Mouse (Mus musculus) heart, postnatal 0 days (tissue): Measurements from ENCODE around the gene Scn11a. TPM values are rescaled to one million over a fixed set of nuclear protein-coding genes. Genes with fewer than 3 reads are reported as not detected.

Source experiments
- ATAC-seq: fragments of 200-750 bp; cut with Nextera tagmentation; 2 replicates; pipeline ENCODE4 v1.8.0; 2017; ENCODE audit warnings: low read depth, moderate number of reproducible peaks, moderate library complexity; ENCODE audit not compliant: insufficient read depth
- DNase-seq: peaks from one replicate; pipeline ENCODE4 v3.0.0-alpha.2; 2016; ENCODE audit warnings: low spot score
- H3K27ac ChIP-seq: fragments of 300-500 bp; sonication (generic); 2 replicates; pipeline ENCODE4 v1.5.1; 2014; ENCODE audit warnings: low read depth, mild to moderate bottlenecking
- H3K27me3 ChIP-seq: fragments of 300-500 bp; sonication (generic); 2 replicates; pipeline ENCODE4 v1.6.1; 2014; ENCODE audit warnings: low read length, mixed read lengths; ENCODE audit not compliant: control insufficient read depth, insufficient read depth
- H3K36me3 ChIP-seq: fragments of 300-500 bp; sonication (generic); replicated peaks from 2 replicates; pipeline ENCODE4 v1.6.1; 2014; ENCODE audit warnings: low read length, mixed read lengths; ENCODE audit not compliant: control insufficient read depth, insufficient read depth
- H3K4me1 ChIP-seq: fragments of 300-500 bp; sonication (generic); 2 replicates; pipeline ENCODE4 v1.6.1; 2014; ENCODE audit warnings: antibody characterized with exemption; ENCODE audit not compliant: control insufficient read depth, insufficient read depth
- H3K4me2 ChIP-seq: fragments of 300-500 bp; sonication (generic); 2 replicates; pipeline ENCODE4 v1.6.1; 2014; ENCODE audit warnings: low read depth, mild to moderate bottlenecking, low read length, moderate library complexity
- H3K4me3 ChIP-seq: fragments of 300-500 bp; sonication (generic); 2 replicates; pipeline ENCODE4 v1.5.1; 2014; ENCODE audit warnings: low read depth, low read length
- H3K9ac ChIP-seq: fragments of 300-500 bp; sonication (generic); replicated peaks from 2 replicates; pipeline ENCODE4 v1.6.1; 2014; ENCODE audit warnings: low read depth, low read length, mixed read lengths
- H3K9me3 ChIP-seq: fragments of 300-500 bp; sonication (generic); replicated peaks from 2 replicates; pipeline ENCODE4 v1.6.1; 2016; ENCODE audit warnings: low read length; ENCODE audit not compliant: control insufficient read depth
- CTCF ChIP-seq: IDR thresholded peaks from 2 replicates; pipeline ENCODE4 v1.5.1; 2016; ENCODE audit warnings: antibody characterized with exemption, control low read depth, low read depth
- EP300 ChIP-seq: IDR thresholded peaks from 2 replicates; pipeline ENCODE4 v1.6.1; 2016; ENCODE audit warnings: antibody characterized with exemption, low read depth
- WGBS: fragments of 180-500 bp; shearing (Covaris S2); extraction: QIAGEN DNeasy Blood & Tissue Kit; methylation state at CpG from one replicate; pipeline ENCODE4 v1.1.7; 2014; 5-methylcytosine and 5-hydroxymethylcytosine counted together
- polyA plus RNA-seq: library from polyadenylated mRNA; unstranded; fragments of >200 nt; fragmentation: Nextera tagmentation; extraction: Ambion mirVana; gene quantifications from 2 replicates; pipeline ENCODE4 v1.2.1, GENCODE M21; 2015
- total RNA-seq: library from RNA; depleted of rRNA; stranded (reverse); fragments of >200 nt; gene quantifications from 2 replicates; pipeline ENCODE4 v1.2.3, GENCODE M21; 2014; ENCODE audit warnings: low replicate concordance; rRNA removed

Scn11a gene
- total RNA-seq = not detected in 2 replicates
- 0.01 and 0.03 TPM in 2 replicates for polyA plus RNA-seq

DNA sequence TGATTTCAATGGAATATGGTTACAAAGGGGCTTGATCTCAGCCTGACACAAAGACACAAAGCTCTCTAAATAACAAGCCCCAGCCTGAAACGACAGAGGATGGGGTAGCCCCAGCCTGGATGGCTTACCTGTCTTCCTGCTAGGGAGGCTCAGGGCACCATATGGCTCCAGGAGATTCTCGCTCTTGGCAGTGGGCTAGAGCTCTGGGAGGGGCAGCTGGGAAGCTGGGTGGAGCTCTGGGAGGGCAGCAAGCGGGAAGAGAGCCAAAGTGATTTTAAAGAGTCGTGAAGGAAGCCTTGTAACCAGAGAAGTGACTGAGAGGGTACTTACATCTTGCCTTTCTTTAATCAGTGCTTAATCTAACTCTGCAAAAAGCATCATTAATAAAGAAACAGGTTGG, at the start of gene Scn11a:
TSS of gene Scn11a (minus strand) at position 160 of the 400 bp plus-strand sequence.
- WGBS = 34% methylated on average over 4 of the region's 4 CpGs
- no peak for DNase-seq

DNA sequence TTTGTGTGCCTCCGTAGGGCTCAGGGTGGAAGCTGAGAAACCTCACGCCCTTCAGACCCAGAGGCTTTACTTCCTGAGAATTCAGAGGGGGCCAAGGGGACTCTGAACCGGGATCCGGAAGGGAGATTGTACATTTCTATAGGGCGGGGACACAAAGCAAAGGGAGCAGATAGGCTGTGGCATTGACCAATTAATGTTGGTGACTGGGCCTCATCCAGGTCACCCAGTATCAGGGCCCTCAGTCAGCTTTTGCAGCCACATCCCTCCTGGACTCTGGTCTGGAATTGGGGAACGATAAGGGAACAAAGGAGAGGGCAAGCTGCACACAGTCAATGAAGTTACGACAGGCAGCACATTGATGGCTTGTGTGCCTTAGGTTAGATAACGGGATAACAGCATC, 28.9 kb upstream of the Scn11a start:
- no peak overlapping the region for H3K9ac ChIP-seq
- no peak overlapping the region for H3K4me2 ChIP-seq
- no peaks in the 10 kb centered on the region; the same call in none of the 2 replicates for H3K9me3 ChIP-seq
- no peak for ATAC-seq
- no peaks in the 10 kb centered on the region for H3K27me3 ChIP-seq
- TF ChIP-seq EP300 (no peak), CTCF (no peak)
- WGBS = 46% methylated on average over 8 of the region's 8 CpGs
- DNase-seq = no peak
- no peak overlapping the region for H3K4me3 ChIP-seq
- no peaks in the 10 kb centered on the region for H3K4me1 ChIP-seq
- H3K27ac ChIP-seq = no peak overlapping the region
- H3K36me3 ChIP-seq = no peaks in the 10 kb centered on the region

More for the DNA sequence above, at the start of gene Scn11a:
- no peaks in the 10 kb centered on the region for H3K27me3 ChIP-seq
- no peak within 1 kb of the TSS for H3K27ac ChIP-seq
- H3K4me3 ChIP-seq = no peak within 1 kb of the TSS
- H3K36me3 ChIP-seq = no peaks in the 10 kb centered on the region
- H3K9me3 ChIP-seq = no peaks in the 10 kb centered on the region
- H3K9ac ChIP-seq = no peak within 1 kb of the TSS
- H3K4me1 ChIP-seq = no peaks in the 10 kb centered on the region
- no peak for ATAC-seq
- TF ChIP-seq EP300 (no peak), CTCF (no peak)
- no peak within 1 kb of the TSS for H3K4me2 ChIP-seq

DNA sequence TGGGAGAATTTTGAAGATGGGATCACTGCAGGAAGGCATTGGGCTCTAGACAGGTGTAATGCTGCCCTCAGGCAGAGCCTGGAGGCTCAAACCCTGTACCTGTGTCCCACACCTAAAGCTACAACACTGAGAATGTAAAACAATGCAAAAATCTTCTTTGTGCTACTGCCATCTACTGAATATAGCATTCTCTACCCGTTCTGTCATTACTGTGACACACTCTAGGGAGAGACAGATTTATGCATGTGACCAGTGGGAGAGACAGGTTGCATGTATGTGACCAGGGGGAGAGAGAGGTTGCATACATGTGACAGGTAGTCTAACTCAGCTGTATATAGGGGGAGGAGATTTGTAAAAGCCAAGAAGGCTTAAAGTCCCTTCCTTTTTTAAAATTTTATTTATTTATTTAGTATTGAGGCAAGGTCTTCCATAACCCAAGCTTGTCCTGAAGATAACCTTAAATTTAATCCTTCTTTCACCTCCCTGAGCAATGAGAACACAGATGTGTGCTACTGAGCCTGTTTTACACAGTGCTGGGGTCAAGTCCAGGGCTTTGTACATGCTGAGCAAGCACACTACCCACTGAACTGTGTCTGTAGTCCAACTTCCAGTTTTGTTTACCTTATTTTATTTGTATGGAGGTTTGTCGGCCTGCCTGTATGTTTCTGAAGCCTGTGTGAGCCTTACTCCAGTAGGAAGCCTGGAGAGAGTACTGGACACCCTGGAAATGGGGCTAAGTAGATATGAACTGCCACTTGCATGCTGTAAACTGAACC, 28.0 kb upstream of the Scn11a start:
- Histone ChIP-seq H3K4me2 (no peak overlapping the region), H3K9me3 (no peaks in the 10 kb centered on the region; the same call in none of the 2 replicates), H3K9ac (no peak overlapping the region), H3K27me3 (no peaks in the 10 kb centered on the region), H3K27ac (no peak overlapping the region), H3K4me1 (no peaks in the 10 kb centered on the region), H3K4me3 (no peak overlapping the region), H3K36me3 (no peaks in the 10 kb centered on the region)
- DNase-seq (no peak), ATAC-seq (no peak)
- WGBS = 72% methylated on average over 2 of the region's 2 CpGs
- TF ChIP-seq EP300 (no peak), CTCF (no peak)

DNA sequence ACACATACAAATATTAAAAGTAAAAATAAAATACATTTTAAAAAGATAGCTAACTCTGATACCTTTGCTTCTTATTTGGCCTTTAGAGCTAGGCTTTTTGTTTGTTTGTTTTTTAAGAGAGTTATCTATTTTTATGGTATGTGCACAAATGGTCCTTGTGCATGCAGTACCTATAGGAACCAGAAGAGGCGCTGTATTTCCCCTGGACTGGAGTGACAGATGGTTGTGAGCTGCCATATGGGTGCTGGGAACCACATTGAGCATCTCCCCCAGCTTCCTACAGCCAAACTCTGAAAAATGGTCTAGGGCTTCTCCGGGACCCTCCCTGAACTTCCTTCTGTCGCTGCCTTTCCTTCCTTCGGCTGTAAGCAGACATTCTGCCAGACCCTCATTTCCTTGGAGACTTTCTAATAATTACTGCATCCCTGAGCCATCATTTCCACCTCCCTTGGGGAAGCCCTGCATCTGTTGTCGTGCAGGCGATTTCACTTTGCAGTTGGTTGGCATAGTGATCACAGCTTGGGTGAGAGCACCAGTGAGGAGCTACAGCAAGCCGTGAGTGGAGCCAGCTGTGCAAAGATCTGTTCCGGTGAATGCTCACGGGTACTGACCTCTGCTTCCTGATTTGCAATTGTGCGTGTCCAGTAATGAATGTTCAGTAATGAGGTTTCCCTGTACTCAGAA, 27.2 kb upstream of the Scn11a start:
- ATAC-seq (no peak), DNase-seq (no peak)
- no peaks in the 10 kb centered on the region; the same call in none of the 2 replicates for H3K9me3 ChIP-seq
- H3K36me3 ChIP-seq = no peaks in the 10 kb centered on the region
- H3K27ac ChIP-seq = no peak overlapping the region
- 74% methylated on average over 10 of the region's 10 CpGs for WGBS
- TF ChIP-seq CTCF (no peak), EP300 (no peak)
- H3K27me3 ChIP-seq = no peaks in the 10 kb centered on the region
- H3K4me1 ChIP-seq = no peaks in the 10 kb centered on the region
- no peak overlapping the region for H3K4me2 ChIP-seq
- H3K9ac ChIP-seq = no peak overlapping the region
- no peak overlapping the region for H3K4me3 ChIP-seq

DNA sequence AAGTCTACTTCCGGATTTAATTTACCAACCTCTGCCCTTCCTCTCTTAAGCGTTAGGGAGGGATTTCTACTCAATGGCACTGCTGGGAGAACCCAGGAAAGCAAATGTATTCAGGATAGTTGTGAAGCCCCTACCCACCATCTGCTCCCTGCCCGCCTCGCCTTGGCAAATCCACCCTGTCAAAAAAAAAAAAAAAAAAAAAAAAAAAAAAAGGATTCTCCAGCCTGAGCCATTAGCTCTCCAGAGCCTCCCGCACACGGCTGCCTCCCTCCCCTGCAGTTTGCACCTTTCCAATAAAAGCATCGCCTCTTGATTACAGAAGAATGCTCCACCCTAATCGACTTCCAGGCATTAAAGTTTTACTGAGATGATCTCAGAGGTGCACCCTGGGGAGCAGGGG, 24.0 kb upstream of the Scn11a start:
- 26% methylated on average over 8 of the region's 8 CpGs for WGBS
- Histone ChIP-seq H3K27ac (no peak overlapping the region), H3K9ac (no peak overlapping the region), H3K27me3 (no peaks in the 10 kb centered on the region), H3K4me1 (no peaks in the 10 kb centered on the region), H3K4me3 (no peak overlapping the region), H3K4me2 (no peak overlapping the region), H3K9me3 (no peaks in the 10 kb centered on the region; the same call in 1 of the 2 replicates), H3K36me3 (no peaks in the 10 kb centered on the region)
- DNase-seq = no peak
- no peak for ATAC-seq
- TF ChIP-seq CTCF (no peak), EP300 (no peak)
